Mouse (Mus musculus) thymus, adult 2 months (tissue): ENCODE results near the gene Vgll4.

Source experiments
- CTCF ChIP-seq: fragments of 200-500 bp; IDR thresholded peaks from 2 replicates; pipeline ENCODE4 v1.5.1; 2012; ENCODE audit warnings: mild to moderate bottlenecking, control low read depth, low read length, moderate library complexity, borderline replicate concordance; ENCODE audit not compliant: control insufficient read depth, poor library complexity, insufficient read depth; ENCODE audit errors: extremely low read depth
- POLR2A ChIP-seq: fragments of 200-500 bp; IDR thresholded peaks from 2 replicates; pipeline ENCODE4 v1.6.1; 2012; ENCODE audit warnings: mild to moderate bottlenecking, low read length, control low read depth, moderate library complexity; ENCODE audit not compliant: control insufficient read depth, poor library complexity, insufficient read depth; ENCODE audit errors: extremely low read depth

DNA sequence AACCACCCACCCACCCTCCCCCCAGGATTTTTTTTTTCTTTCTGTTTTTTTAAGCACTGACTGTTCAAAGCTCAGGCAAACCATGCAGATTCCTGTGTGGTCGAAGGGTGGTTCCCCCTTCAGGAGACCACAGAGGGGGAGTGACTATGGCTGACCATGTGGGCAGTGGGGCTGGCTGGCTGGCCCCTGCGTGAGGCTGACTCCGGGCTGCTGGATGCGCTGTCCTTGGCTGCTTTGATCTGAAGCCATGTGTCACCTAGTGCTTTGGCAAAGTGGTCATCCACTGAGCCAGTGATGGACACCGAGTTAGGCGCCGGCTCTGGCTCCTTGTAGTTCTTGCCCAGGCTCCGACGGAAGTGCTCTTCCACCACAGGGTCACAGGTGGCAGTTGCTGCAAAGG, 107.7 kb downstream of the Vgll4 start:
- no peak for TF ChIP-seq POLR2A
- TF ChIP-seq CTCF = no peak
